Mouse (Mus musculus) regulatory T cell (primary cell): Measurements from ENCODE around the gene Rangap1.

ENCODE experiments used
- in situ Hi-C: fragments of 300-600 bp; cut with MboI, MseI; formaldehyde crosslinking; loops from one replicate; pipeline ENCODE4 v1.15.1; 2025; ENCODE audit warnings: high pct_unique_total_duplicates

Gene Rangap1

GRCm38 (mm10) chr15:81697847-81698246 lies 47.5 kb downstream of the Rangap1 start:
- in situ Hi-C loops, result no loop called here

GRCm38 (mm10) chr15:81697175-81697574 lies 48.2 kb downstream of the Rangap1 start, which contains the start of gene Chadl:
Gene Chadl (minus strand): TSS chr15:81697287.
- in situ Hi-C loops, result no loop called here

GRCm38 (mm10) chr15:81694891-81695290 lies 50.4 kb downstream of the Rangap1 start:
- in situ Hi-C loops, result no loop called here

GRCm38 (mm10) chr15:81693967-81694881 lies 51.1 kb downstream of the Rangap1 start:
- in situ Hi-C loops, result no loop called here

GRCm38 (mm10) chr15:81693366-81693966 lies 51.9 kb downstream of the Rangap1 start:
- in situ Hi-C loops, result no loop called here

GRCm38 (mm10) chr15:81680301-81680805 lies 65.0 kb downstream of the Rangap1 start:
- in situ Hi-C loops, result no loop called here

GRCm38 (mm10) chr15:81676637-81677036 lies 68.7 kb downstream of the Rangap1 start:
- in situ Hi-C loops, result no loop called here

- in situ Hi-C loops, result no loop called here
These were observed 75.1 kb downstream of the Rangap1 start for GRCm38 (mm10) chr15:81670231-81670640.

GRCm38 (mm10) chr15:81666957-81667356 lies 78.4 kb downstream of the Rangap1 start:
- in situ Hi-C loops, result no loop called here

GRCm38 (mm10) chr15:81663697-81664561 lies 81.4 kb downstream of the Rangap1 start, which contains the start of gene L3mbtl2:
Gene L3mbtl2 (plus strand): TSS chr15:81663889.
- in situ Hi-C loops, result loop anchor here (5.0 kb wide), 1 partner anchor 47 kb away; no protein-coding TSS in a partner anchor

- in situ Hi-C loops, result loop anchor here (5.0 kb wide), 1 partner anchor 46 kb away; no protein-coding TSS in a partner anchor
These were observed 82.0 kb downstream of the Rangap1 start for GRCm38 (mm10) chr15:81663281-81663680.

GRCm38 (mm10) chr15:81661701-81662100 lies 83.6 kb downstream of the Rangap1 start:
- in situ Hi-C loops, result loop anchor here (5.0 kb wide), 1 partner anchor 44 kb away; no protein-coding TSS in a partner anchor
